Mouse (Mus musculus) midbrain, embryonic 12.5 days (tissue): ENCODE measurements around the gene Mgat4d. TPM values are rescaled to one million over a fixed set of nuclear protein-coding genes. Genes with fewer than 3 reads are reported as not detected.

Source experiments
- ATAC-seq: fragments of 200-750 bp; cut with Nextera tagmentation; 2 replicates; pipeline ENCODE4 v1.8.0; 2017; ENCODE audit warnings: low read depth, moderate TSS enrichment, moderate library complexity; ENCODE audit not compliant: low FRiP score
- H3K27ac ChIP-seq: fragments of 300-500 bp; sonication (generic); replicated peaks from 2 replicates; pipeline ENCODE4 v1.5.1; 2016; ENCODE audit warnings: mild to moderate bottlenecking
- H3K27me3 ChIP-seq: fragments of 300-500 bp; sonication (generic); 2 replicates; pipeline ENCODE4 v1.6.1; 2016; ENCODE audit warnings: mild to moderate bottlenecking
- H3K36me3 ChIP-seq: fragments of 300-500 bp; sonication (generic); 2 replicates; pipeline ENCODE4 v1.6.1; 2016
- H3K4me1 ChIP-seq: fragments of 300-500 bp; sonication (generic); 2 replicates; pipeline ENCODE4 v1.6.1; 2016
- H3K4me2 ChIP-seq: fragments of 300-500 bp; sonication (generic); replicated peaks from 2 replicates; pipeline ENCODE4 v1.6.1; 2016; ENCODE audit warnings: mild to moderate bottlenecking, moderate library complexity
- H3K4me3 ChIP-seq: fragments of 300-500 bp; sonication (generic); 2 replicates; pipeline ENCODE4 v1.5.1; 2016; ENCODE audit warnings: mild to moderate bottlenecking
- H3K9ac ChIP-seq: fragments of 300-500 bp; sonication (generic); replicated peaks from 2 replicates; pipeline ENCODE4 v1.6.1; 2016; ENCODE audit warnings: mild to moderate bottlenecking, moderate library complexity
- H3K9me3 ChIP-seq: fragments of 300-500 bp; sonication (generic); 2 replicates; pipeline ENCODE4 v1.6.1; 2016; ENCODE audit warnings: mild to moderate bottlenecking
- WGBS: fragments of 180-500 bp; shearing (Covaris S2); methylation state at CpG from one replicate; pipeline ENCODE4 v1.1.7; 2016; 5-methylcytosine and 5-hydroxymethylcytosine counted together
- polyA plus RNA-seq: library from polyadenylated mRNA; unstranded; fragments of >200 nt; fragmentation: Nextera tagmentation; extraction: Ambion mirVana; gene quantifications from 2 replicates; pipeline ENCODE4 v1.2.1, GENCODE M21; 2016

Gene Mgat4d
- polyA plus RNA-seq, 1 experiment from 2014 or later, result not detected

DNA sequence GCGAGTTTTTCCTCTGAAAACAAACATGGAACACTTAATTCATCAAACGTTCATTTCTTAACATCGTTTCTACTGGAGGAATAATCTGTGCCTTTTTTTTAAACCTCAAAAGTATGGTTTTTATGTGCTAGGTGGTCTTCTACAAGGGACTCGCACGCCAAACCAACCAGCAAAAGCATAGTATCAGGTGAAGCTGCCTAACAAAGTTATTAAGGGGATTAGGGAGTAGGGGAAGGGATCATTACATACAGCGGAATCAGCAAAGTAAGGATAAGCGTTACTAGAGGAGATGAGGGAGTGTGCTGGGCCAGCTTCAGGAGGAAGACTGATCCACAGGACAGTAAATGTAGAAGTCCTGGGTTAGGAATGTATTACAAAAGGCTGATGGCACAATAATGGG, 15.4 kb upstream of the Mgat4d start:
- peaks cover 7% of the 10 kb centered on the region; the same call in 1 of the 2 replicates for H3K27me3 ChIP-seq
- H3K27ac ChIP-seq, result no peak overlapping the region
- H3K36me3 ChIP-seq, result peaks cover 11% of the 10 kb centered on the region
- H3K4me1 ChIP-seq, result peaks cover 7% of the 10 kb centered on the region
- 5% methylated on average over 7 of the region's 7 CpGs for WGBS
- peak overlapping the region; percentile 90 for H3K4me3 ChIP-seq
- H3K9me3 ChIP-seq, result no peaks in the 10 kb centered on the region
- peak overlapping the region; percentile 54 for H3K4me2 ChIP-seq
- ATAC-seq, result peak; percentile 3; the same call in 1 of the 2 replicates
- no peak overlapping the region for H3K9ac ChIP-seq

DNA sequence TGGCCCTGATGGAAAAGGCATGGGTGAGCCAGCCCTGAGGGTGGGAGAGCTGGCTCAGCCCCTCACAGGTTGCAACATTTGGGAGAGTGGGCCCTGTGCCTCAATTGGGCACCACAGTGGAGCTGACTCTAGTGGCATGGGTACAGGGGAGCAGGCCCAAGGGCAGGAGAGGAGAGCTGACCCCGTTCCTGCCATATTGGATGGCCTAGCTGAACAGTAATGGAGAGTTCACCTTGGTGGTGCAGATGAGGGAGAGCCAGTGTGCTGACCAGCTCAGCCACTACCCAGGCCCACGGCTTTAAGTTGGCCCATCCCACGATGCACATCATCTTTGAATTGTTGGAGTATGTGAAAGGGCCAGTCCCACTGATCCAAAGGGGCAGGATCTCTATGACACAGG, 6.2 kb upstream of the Mgat4d start:
- no peaks in the 10 kb centered on the region for H3K36me3 ChIP-seq
- H3K9me3 ChIP-seq, result no peaks in the 10 kb centered on the region
- no peak overlapping the region for H3K9ac ChIP-seq
- ATAC-seq, result peak; percentile 38; the same call in 1 of the 2 replicates
- H3K27me3 ChIP-seq, result no peaks in the 10 kb centered on the region
- no peaks in the 10 kb centered on the region for H3K4me1 ChIP-seq
- no peak overlapping the region for H3K4me3 ChIP-seq
- no peak overlapping the region for H3K4me2 ChIP-seq
- WGBS, result 85% methylated on average over 3 of the region's 3 CpGs
- no peak overlapping the region for H3K27ac ChIP-seq

DNA sequence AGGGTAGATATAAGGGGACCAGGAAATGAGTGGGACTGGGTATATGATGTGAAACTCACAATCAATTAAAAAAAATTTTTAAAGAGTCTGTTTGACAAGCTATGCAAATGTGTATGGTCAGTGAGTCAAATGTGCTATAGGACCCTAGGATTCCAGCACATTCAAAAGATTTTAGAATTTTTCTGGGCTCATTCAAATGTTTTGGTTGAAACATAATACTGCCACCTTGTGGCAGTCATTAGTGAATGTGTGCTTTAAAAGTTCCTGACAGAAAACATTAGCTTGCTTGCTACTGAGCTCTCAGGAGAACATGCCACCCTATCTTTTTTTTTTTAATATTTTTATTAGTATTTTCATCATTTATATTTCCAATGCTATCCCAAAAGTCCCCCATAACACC, 5.6 kb upstream of the Mgat4d start:
- ATAC-seq, result no peak

GRCm38 (mm10) chr8:83351315-83351714, 3.0 kb downstream of the Mgat4d start:
- H3K27ac ChIP-seq, result no peak overlapping the region
- no peaks in the 10 kb centered on the region for H3K27me3 ChIP-seq
- H3K4me3 ChIP-seq, result no peak overlapping the region
- no peak for ATAC-seq
- no peak overlapping the region for H3K4me2 ChIP-seq
- no peaks in the 10 kb centered on the region for H3K36me3 ChIP-seq
- WGBS, result 94% methylated on average over 2 of the region's 2 CpGs
- no peaks in the 10 kb centered on the region for H3K4me1 ChIP-seq
- no peaks in the 10 kb centered on the region for H3K9me3 ChIP-seq
- no peak overlapping the region for H3K9ac ChIP-seq

More for the DNA sequence above, 5.6 kb upstream of the Mgat4d start:
- no peaks in the 10 kb centered on the region for H3K9me3 ChIP-seq
- H3K4me1 ChIP-seq, result no peaks in the 10 kb centered on the region
- H3K27ac ChIP-seq, result no peak overlapping the region
- no peak overlapping the region for H3K9ac ChIP-seq
- H3K4me2 ChIP-seq, result no peak overlapping the region
- no peaks in the 10 kb centered on the region for H3K27me3 ChIP-seq
- H3K4me3 ChIP-seq, result no peak overlapping the region
- no peaks in the 10 kb centered on the region for H3K36me3 ChIP-seq

- Histone ChIP-seq H3K4me3 (no peak overlapping the region), H3K4me1 (no peaks in the 10 kb centered on the region), H3K27ac (no peak overlapping the region), H3K9me3 (no peaks in the 10 kb centered on the region), H3K9ac (no peak overlapping the region), H3K4me2 (no peak overlapping the region), H3K27me3 (no peaks in the 10 kb centered on the region), H3K36me3 (no peaks in the 10 kb centered on the region)
- 72% methylated on average over 7 of the region's 7 CpGs for WGBS
- no peak for ATAC-seq
Measured at GRCm38 (mm10) chr8:83363156-83363769, 15.0 kb downstream of the Mgat4d start.

GRCm38 (mm10) chr8:83377231-83377630, 29.0 kb downstream of the Mgat4d start:
- Histone ChIP-seq H3K36me3 (no peaks in the 10 kb centered on the region), H3K4me3 (no peak overlapping the region), H3K4me1 (no peaks in the 10 kb centered on the region), H3K27me3 (no peaks in the 10 kb centered on the region), H3K4me2 (no peak overlapping the region), H3K9me3 (no peaks in the 10 kb centered on the region), H3K27ac (no peak overlapping the region), H3K9ac (no peak overlapping the region)
- ATAC-seq, result no peak

DNA sequence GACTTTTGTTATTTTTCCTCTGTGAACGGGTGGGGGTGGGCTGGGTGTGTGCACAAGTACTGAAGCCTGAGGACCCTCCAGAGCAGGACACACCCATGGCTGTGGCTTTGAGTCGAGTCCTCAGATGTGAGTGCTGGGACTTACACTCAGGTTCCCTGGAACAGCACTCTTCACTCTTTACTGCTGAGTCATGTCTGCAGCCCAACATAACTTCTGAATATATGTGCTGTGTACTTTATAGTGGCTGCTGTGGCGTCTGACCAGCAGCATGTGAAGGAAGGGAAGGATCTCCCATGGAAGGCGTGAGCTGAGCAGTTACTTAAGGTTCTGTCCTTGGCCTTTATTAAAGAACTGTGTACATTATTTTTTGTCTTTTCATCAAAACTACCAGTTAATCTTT, 31.9 kb downstream of the Mgat4d start:
- Histone ChIP-seq H3K9me3 (no peaks in the 10 kb centered on the region), H3K27ac (no peak overlapping the region), H3K4me1 (no peaks in the 10 kb centered on the region), H3K27me3 (no peaks in the 10 kb centered on the region), H3K4me3 (no peak overlapping the region), H3K36me3 (no peaks in the 10 kb centered on the region), H3K4me2 (no peak overlapping the region), H3K9ac (no peak overlapping the region)
- 74% methylated on average over 4 of the region's 4 CpGs for WGBS
- no peak for ATAC-seq

DNA sequence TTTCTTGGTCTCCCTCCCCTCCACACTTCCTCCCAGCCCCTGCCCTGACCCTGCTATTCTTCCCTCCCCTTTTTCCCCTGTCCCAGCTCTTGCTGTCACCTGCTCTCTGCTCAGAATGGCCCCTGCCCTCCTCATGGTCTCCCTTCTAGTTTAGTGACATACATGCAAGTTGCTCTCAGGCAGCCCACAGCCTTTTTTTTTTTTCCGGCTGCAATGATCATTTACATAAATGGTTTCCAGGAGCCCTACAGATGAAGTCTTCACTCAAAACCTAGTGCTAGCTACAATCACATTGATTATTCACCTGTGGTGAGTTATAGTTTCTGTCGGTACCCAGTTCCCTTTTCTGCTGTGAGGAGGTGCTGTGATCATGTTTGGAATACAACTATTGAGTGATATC, 32.7 kb downstream of the Mgat4d start:
- Histone ChIP-seq H3K9me3 (no peaks in the 10 kb centered on the region), H3K36me3 (no peaks in the 10 kb centered on the region), H3K27ac (no peak overlapping the region), H3K27me3 (no peaks in the 10 kb centered on the region), H3K4me1 (no peaks in the 10 kb centered on the region), H3K9ac (no peak overlapping the region), H3K4me2 (no peak overlapping the region), H3K4me3 (no peak overlapping the region)
- 87% methylated on average over 2 of the region's 2 CpGs for WGBS
- ATAC-seq, result no peak

DNA sequence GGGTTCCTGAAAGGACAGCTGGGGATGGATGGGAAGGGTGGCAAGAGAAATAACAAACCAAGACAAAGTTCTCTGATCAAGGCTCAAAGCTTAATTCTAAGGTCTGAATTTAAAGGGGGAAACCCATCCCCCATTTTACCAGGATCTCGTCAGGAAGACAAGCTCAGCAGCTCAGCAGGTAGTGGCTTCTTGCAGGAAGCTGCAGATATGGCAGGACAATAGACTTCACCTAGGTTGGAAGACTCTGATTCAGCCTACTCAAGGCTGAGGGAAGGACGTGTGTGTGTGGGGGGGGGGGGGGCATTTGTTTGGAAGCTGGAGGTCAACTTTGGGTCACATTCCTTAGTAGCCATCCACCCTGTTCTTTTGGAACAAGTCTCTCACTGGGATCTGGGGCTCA, 34.6 kb downstream of the Mgat4d start:
- no peaks in the 10 kb centered on the region for H3K27me3 ChIP-seq
- no peak overlapping the region for H3K4me3 ChIP-seq
- H3K9me3 ChIP-seq, result no peaks in the 10 kb centered on the region
- no peak overlapping the region for H3K27ac ChIP-seq
- no peak for ATAC-seq
- H3K4me1 ChIP-seq, result no peaks in the 10 kb centered on the region
- H3K9ac ChIP-seq, result no peak overlapping the region
- no peak overlapping the region for H3K4me2 ChIP-seq
- 32% methylated on average over 2 of the region's 2 CpGs for WGBS
- H3K36me3 ChIP-seq, result no peaks in the 10 kb centered on the region

- peak within 1 kb of the TSS; percentile 88 for H3K4me2 ChIP-seq
- 3% methylated on average over 41 of the region's 41 CpGs for WGBS
- peaks cover 18% of the 10 kb centered on the region for H3K27me3 ChIP-seq
- H3K4me1 ChIP-seq, result 0 out of 2 replicates have a peak, but pooled peaks cover 6% of the 10 kb centered on the region
- no peak within 1 kb of the TSS for H3K27ac ChIP-seq
- ATAC-seq, result peak; percentile 96
- peak within 1 kb of the TSS; percentile 69 for H3K4me3 ChIP-seq
- no peaks in the 10 kb centered on the region for H3K36me3 ChIP-seq
- no peaks in the 10 kb centered on the region for H3K9me3 ChIP-seq
- H3K9ac ChIP-seq, result peak within 1 kb of the TSS; percentile 70
Measured at GRCm38 (mm10) chr8:83389316-83390005, 41.2 kb downstream of the Mgat4d start, which contains the start of gene Clgn. Gene Clgn, plus strand, starts transcription at chr8:83389867.

DNA sequence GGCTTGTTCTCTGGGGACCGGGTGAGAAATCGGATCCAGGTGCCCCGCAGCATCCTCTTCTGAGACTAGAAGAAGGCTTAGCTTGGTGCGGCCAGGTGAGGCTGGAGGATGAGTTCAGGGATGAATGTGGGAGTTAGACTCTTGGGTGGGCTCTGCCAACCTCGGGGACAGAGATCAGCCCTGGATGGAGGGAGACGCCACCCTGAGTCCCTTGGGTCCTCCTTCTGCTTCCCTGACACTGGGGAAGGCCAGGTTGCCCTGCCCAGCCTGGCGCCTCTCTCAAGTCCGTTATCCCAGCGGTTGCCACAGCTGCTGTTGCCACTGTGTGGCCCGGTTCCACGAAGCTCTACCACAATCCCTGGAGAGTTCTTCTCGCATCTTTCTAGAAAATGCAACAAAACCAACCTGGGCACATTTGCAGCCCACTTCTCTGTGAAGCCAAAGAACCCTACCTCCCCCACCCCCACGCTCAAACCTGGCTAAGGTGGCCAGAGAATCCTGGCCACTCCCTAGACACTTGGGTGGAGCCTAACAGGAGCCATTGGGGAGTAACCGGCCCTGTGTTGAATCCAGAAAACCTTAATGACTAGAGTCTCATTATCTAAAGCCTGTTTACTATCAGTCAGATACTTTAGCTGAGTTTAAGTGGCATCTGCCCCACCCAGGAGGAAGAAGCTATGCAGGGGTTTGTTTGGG, 41.9 kb downstream of the Mgat4d start:
- H3K27ac ChIP-seq, result no peak overlapping the region
- H3K27me3 ChIP-seq, result peaks cover 18% of the 10 kb centered on the region
- H3K9me3 ChIP-seq, result no peaks in the 10 kb centered on the region
- H3K9ac ChIP-seq, result peak overlapping the region; percentile 70
- H3K4me3 ChIP-seq, result peak overlapping the region; percentile 69
- H3K4me1 ChIP-seq, result 0 out of 2 replicates have a peak, but pooled peaks cover 6% of the 10 kb centered on the region
- peak; percentile 72 for ATAC-seq
- H3K36me3 ChIP-seq, result no peaks in the 10 kb centered on the region
- WGBS, result 6% methylated on average over 14 of the region's 14 CpGs
- H3K4me2 ChIP-seq, result peak overlapping the region; percentile 88

DNA sequence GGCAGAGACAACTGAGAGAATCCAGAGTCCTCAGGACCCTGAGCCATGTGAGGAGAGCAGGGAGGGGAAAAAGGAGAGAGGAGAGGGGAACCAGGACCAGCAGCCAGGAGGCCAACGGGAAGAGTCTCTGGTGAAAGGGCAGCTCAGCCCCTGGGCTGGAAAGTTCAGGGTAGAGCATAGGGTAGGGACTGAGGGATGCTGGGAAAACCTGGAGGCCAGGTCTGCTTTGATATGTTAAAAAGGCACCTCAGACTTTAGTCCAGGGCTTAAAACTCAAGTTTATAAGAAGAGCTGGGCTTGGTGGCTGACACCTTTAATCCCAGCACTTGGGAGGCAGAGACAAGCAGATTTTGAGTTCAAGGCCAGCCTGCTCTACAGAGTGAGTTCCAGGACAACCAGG, 44.2 kb downstream of the Mgat4d start:
- Histone ChIP-seq H3K36me3 (no peaks in the 10 kb centered on the region), H3K4me1 (0 out of 2 replicates have a peak, but pooled peaks cover 6% of the 10 kb centered on the region), H3K9me3 (no peaks in the 10 kb centered on the region), H3K4me3 (no peak overlapping the region), H3K27me3 (peaks cover 18% of the 10 kb centered on the region), H3K27ac (no peak overlapping the region), H3K9ac (no peak overlapping the region), H3K4me2 (no peak overlapping the region)
- no peak for ATAC-seq
- WGBS, result 67% methylated on average over 1 of the region's 1 CpGs
